Mouse (Mus musculus): Measurements from ENCODE around the gene Hoxc10. TPM values are rescaled to one million over a fixed set of nuclear protein-coding genes. Genes with fewer than 3 reads are reported as not detected.

Hoxc10 gene
- polyA plus RNA-seq, 1 experiment from 2014 or later, result not detected

GRCm38 (mm10) chr15:102976631-102977422, 10.2 kb downstream of the Hoxc10 start:
- no peak overlapping the region for H3K27ac ChIP-seq
- H3K4me3 ChIP-seq, result peak overlapping the region; percentile 13
- peaks cover 100% of the 10 kb centered on the region for H3K27me3 ChIP-seq (replicated peaks)
- peak overlapping the region; percentile 28 for H3K4me2 ChIP-seq
- no peak overlapping the region for H3K9ac ChIP-seq
- ATAC-seq, result no peak
- 2% methylated on average over 37 of the region's 37 CpGs for WGBS (ENCODE audit: insufficient replicate concordance)
- no peaks in the 10 kb centered on the region for H3K36me3 ChIP-seq
- H3K4me1 ChIP-seq, result 0 out of 2 replicates have a peak, but pooled peaks cover 3% of the 10 kb centered on the region
- H3K9me3 ChIP-seq (replicated peaks), result no peaks in the 10 kb centered on the region

GRCm38 (mm10) chr15:102977423-102977974, 10.9 kb downstream of the Hoxc10 start:
- H3K4me3 ChIP-seq, result peak overlapping the region; percentile 13

GRCm38 (mm10) chr15:102978615-102979515, 12.3 kb downstream of the Hoxc10 start:
- H3K4me2 ChIP-seq, result no peak overlapping the region
- H3K4me3 ChIP-seq, result no peak overlapping the region
- no peak overlapping the region for H3K9ac ChIP-seq

More at GRCm38 (mm10) chr15:102977423-102977974, 10.9 kb downstream of the Hoxc10 start:
- ATAC-seq, result no peak
- Histone ChIP-seq H3K36me3 (no peaks in the 10 kb centered on the region), H3K27ac (no peak overlapping the region), H3K9me3 (replicated peaks) (no peaks in the 10 kb centered on the region), H3K4me1 (0 out of 2 replicates have a peak, but pooled peaks cover 5% of the 10 kb centered on the region), H3K4me2 (peak overlapping the region; percentile 28), H3K27me3 (replicated peaks) (peaks cover 100% of the 10 kb centered on the region), H3K9ac (no peak overlapping the region)
- WGBS (ENCODE audit: insufficient replicate concordance), result 4% methylated on average over 16 of the region's 16 CpGs

GRCm38 (mm10) chr15:102979936-102980335, 13.3 kb downstream of the Hoxc10 start:
- H3K9me3 ChIP-seq (replicated peaks), result no peaks in the 10 kb centered on the region
- 0% methylated on average over 1 of the region's 1 CpGs for WGBS (ENCODE audit: insufficient replicate concordance)
- H3K4me3 ChIP-seq, result no peak overlapping the region
- H3K4me1 ChIP-seq, result 0 out of 2 replicates have a peak, but pooled peaks cover 5% of the 10 kb centered on the region
- no peak overlapping the region for H3K4me2 ChIP-seq
- no peak for ATAC-seq
- no peaks in the 10 kb centered on the region for H3K36me3 ChIP-seq
- H3K9ac ChIP-seq, result no peak overlapping the region
- H3K27ac ChIP-seq, result no peak overlapping the region
- H3K27me3 ChIP-seq (replicated peaks), result peaks cover 100% of the 10 kb centered on the region

More at GRCm38 (mm10) chr15:102978615-102979515, 12.3 kb downstream of the Hoxc10 start:
- Histone ChIP-seq H3K36me3 (no peaks in the 10 kb centered on the region), H3K9me3 (replicated peaks) (no peaks in the 10 kb centered on the region), H3K27me3 (replicated peaks) (peaks cover 100% of the 10 kb centered on the region), H3K4me1 (0 out of 2 replicates have a peak, but pooled peaks cover 5% of the 10 kb centered on the region), H3K27ac (no peak overlapping the region)
- WGBS (ENCODE audit: insufficient replicate concordance), result 1% methylated on average over 13 of the region's 13 CpGs
- no peak for ATAC-seq

- Histone ChIP-seq H3K27ac (no peak overlapping the region), H3K4me2 (no peak overlapping the region), H3K36me3 (no peaks in the 10 kb centered on the region), H3K9ac (no peak overlapping the region), H3K27me3 (replicated peaks) (peaks cover 100% of the 10 kb centered on the region), H3K9me3 (replicated peaks) (no peaks in the 10 kb centered on the region), H3K4me1 (0 out of 2 replicates have a peak, but pooled peaks cover 5% of the 10 kb centered on the region), H3K4me3 (no peak overlapping the region)
- WGBS (ENCODE audit: insufficient replicate concordance), result 4% methylated on average over 11 of the region's 11 CpGs
- ATAC-seq, result no peak
These were observed 13.8 kb downstream of the Hoxc10 start for GRCm38 (mm10) chr15:102980352-102980751.

GRCm38 (mm10) chr15:102980912-102981311, 14.3 kb downstream of the Hoxc10 start:
- 5% methylated on average over 14 of the region's 14 CpGs for WGBS (ENCODE audit: insufficient replicate concordance)
- Histone ChIP-seq H3K4me1 (0 out of 2 replicates have a peak, but pooled peaks cover 5% of the 10 kb centered on the region), H3K27me3 (replicated peaks) (peaks cover 100% of the 10 kb centered on the region), H3K4me3 (0 out of 2 replicates have a peak overlapping the region, but pooled peaks have one; percentile 32), H3K4me2 (peak overlapping the region; percentile 52), H3K9me3 (replicated peaks) (no peaks in the 10 kb centered on the region), H3K36me3 (no peaks in the 10 kb centered on the region), H3K27ac (no peak overlapping the region), H3K9ac (no peak overlapping the region)
- ATAC-seq, result no peak

- WGBS (ENCODE audit: insufficient replicate concordance), result 2% methylated on average over 88 of the region's 88 CpGs
These were observed 15.0 kb downstream of the Hoxc10 start for GRCm38 (mm10) chr15:102981379-102982288.

GRCm38 (mm10) chr15:102983716-102984115, 17.1 kb downstream of the Hoxc10 start:
- no peak overlapping the region for H3K9ac ChIP-seq
- 0 out of 2 replicates have a peak, but pooled peaks cover 5% of the 10 kb centered on the region for H3K4me1 ChIP-seq
- no peaks in the 10 kb centered on the region for H3K36me3 ChIP-seq
- WGBS (ENCODE audit: insufficient replicate concordance), result 2% methylated on average over 12 of the region's 12 CpGs
- no peak for ATAC-seq
- H3K4me2 ChIP-seq, result no peak overlapping the region
- no peak overlapping the region for H3K4me3 ChIP-seq
- no peaks in the 10 kb centered on the region for H3K9me3 ChIP-seq (replicated peaks)
- peaks cover 100% of the 10 kb centered on the region for H3K27me3 ChIP-seq (replicated peaks)
- no peak overlapping the region for H3K27ac ChIP-seq

More at GRCm38 (mm10) chr15:102981379-102982288, 15.0 kb downstream of the Hoxc10 start:
- Histone ChIP-seq H3K9ac (0 out of 2 replicates have a peak overlapping the region, but pooled peaks have one; percentile 12), H3K27me3 (replicated peaks) (peaks cover 100% of the 10 kb centered on the region), H3K4me1 (0 out of 2 replicates have a peak, but pooled peaks cover 5% of the 10 kb centered on the region), H3K4me3 (peak overlapping the region; percentile 32), H3K9me3 (replicated peaks) (no peaks in the 10 kb centered on the region), H3K27ac (no peak overlapping the region), H3K4me2 (peak overlapping the region; percentile 52), H3K36me3 (no peaks in the 10 kb centered on the region)
- no peak for ATAC-seq

GRCm38 (mm10) chr15:102984521-102984920, 17.9 kb downstream of the Hoxc10 start:
- Histone ChIP-seq H3K4me2 (no peak overlapping the region), H3K36me3 (no peaks in the 10 kb centered on the region), H3K9ac (no peak overlapping the region), H3K9me3 (replicated peaks) (no peaks in the 10 kb centered on the region), H3K27me3 (replicated peaks) (peaks cover 100% of the 10 kb centered on the region), H3K4me1 (0 out of 2 replicates have a peak, but pooled peaks cover 5% of the 10 kb centered on the region), H3K27ac (no peak overlapping the region), H3K4me3 (no peak overlapping the region)
- WGBS (ENCODE audit: insufficient replicate concordance), result 3% methylated on average over 10 of the region's 10 CpGs
- ATAC-seq, result no peak

- 3% methylated on average over 3 of the region's 3 CpGs for WGBS (ENCODE audit: insufficient replicate concordance)
- Histone ChIP-seq H3K4me2 (no peak overlapping the region), H3K27me3 (replicated peaks) (peaks cover 100% of the 10 kb centered on the region), H3K27ac (no peak overlapping the region), H3K36me3 (no peaks in the 10 kb centered on the region), H3K4me3 (no peak overlapping the region), H3K4me1 (0 out of 2 replicates have a peak, but pooled peaks cover 5% of the 10 kb centered on the region), H3K9ac (no peak overlapping the region), H3K9me3 (replicated peaks) (no peaks in the 10 kb centered on the region)
- ATAC-seq, result no peak
These were observed 18.3 kb downstream of the Hoxc10 start for GRCm38 (mm10) chr15:102984925-102985324.

All from liver, embryonic 12.5 days (tissue).